Mouse (Mus musculus) hindbrain, embryonic 11.5 days (tissue): Measurements from ENCODE around the gene Ankrd33b. TPM values are rescaled to one million over a fixed set of nuclear protein-coding genes. Genes with fewer than 3 reads are reported as not detected.

Experiments
- ATAC-seq: fragments of 200-750 bp; cut with Nextera tagmentation; 2 replicates; pipeline ENCODE4 v1.8.0; 2017; ENCODE audit warnings: mild to moderate bottlenecking, moderate TSS enrichment, moderate library complexity; ENCODE audit not compliant: low FRiP score
- DNase-seq: peaks from one replicate; pipeline ENCODE4 v3.0.0-alpha.2; 2015; ENCODE audit warnings: low spot score
- H3K27ac ChIP-seq: fragments of 300-500 bp; sonication (generic); 2 replicates; pipeline ENCODE4 v1.5.1; 2014; ENCODE audit warnings: mild to moderate bottlenecking, low read depth, low read length
- H3K27me3 ChIP-seq: fragments of 300-500 bp; sonication (generic); 2 replicates; pipeline ENCODE4 v1.6.1; 2014; ENCODE audit warnings: mild to moderate bottlenecking, low read length, moderate library complexity, mixed read lengths; ENCODE audit not compliant: control insufficient read depth, insufficient read depth
- H3K36me3 ChIP-seq: fragments of 300-500 bp; sonication (generic); 2 replicates; pipeline ENCODE4 v1.6.1; 2014; ENCODE audit warnings: mild to moderate bottlenecking, low read length, moderate library complexity, mixed read lengths; ENCODE audit not compliant: control insufficient read depth, insufficient read depth
- H3K4me1 ChIP-seq: fragments of 300-500 bp; sonication (generic); replicated peaks from 2 replicates; pipeline ENCODE4 v1.6.1; 2014; ENCODE audit warnings: low read length, mixed read lengths; ENCODE audit not compliant: control insufficient read depth, insufficient read depth
- H3K4me2 ChIP-seq: fragments of 300-500 bp; sonication (generic); replicated peaks from 2 replicates; pipeline ENCODE4 v1.6.1; 2014; ENCODE audit warnings: mild to moderate bottlenecking, low read depth, low read length
- H3K4me3 ChIP-seq: fragments of 300-500 bp; sonication (generic); 2 replicates; pipeline ENCODE4 v1.5.1; 2014; ENCODE audit warnings: low read depth, low read length
- H3K9ac ChIP-seq: fragments of 300-500 bp; sonication (generic); 2 replicates; pipeline ENCODE4 v1.6.1; 2014; ENCODE audit warnings: low read depth, low read length
- H3K9me3 ChIP-seq: fragments of 300-500 bp; sonication (generic); 2 replicates; pipeline ENCODE4 v1.6.1; 2016; ENCODE audit warnings: low read length; ENCODE audit not compliant: control insufficient read depth
- WGBS: fragments of 180-500 bp; shearing (Covaris S2); extraction: QIAGEN DNeasy Blood & Tissue Kit; methylation state at CpG from one replicate; pipeline ENCODE4 v1.1.7; 2014; 5-methylcytosine and 5-hydroxymethylcytosine counted together
- polyA plus RNA-seq: library from polyadenylated mRNA; unstranded; fragments of >200 nt; fragmentation: Nextera tagmentation; extraction: Ambion mirVana; gene quantifications from 2 replicates; pipeline ENCODE4 v1.2.1, GENCODE M21; 2014

Ankrd33b gene
- polyA plus RNA-seq, 1 experiment from 2014 or later = 0.31 TPM

DNA sequence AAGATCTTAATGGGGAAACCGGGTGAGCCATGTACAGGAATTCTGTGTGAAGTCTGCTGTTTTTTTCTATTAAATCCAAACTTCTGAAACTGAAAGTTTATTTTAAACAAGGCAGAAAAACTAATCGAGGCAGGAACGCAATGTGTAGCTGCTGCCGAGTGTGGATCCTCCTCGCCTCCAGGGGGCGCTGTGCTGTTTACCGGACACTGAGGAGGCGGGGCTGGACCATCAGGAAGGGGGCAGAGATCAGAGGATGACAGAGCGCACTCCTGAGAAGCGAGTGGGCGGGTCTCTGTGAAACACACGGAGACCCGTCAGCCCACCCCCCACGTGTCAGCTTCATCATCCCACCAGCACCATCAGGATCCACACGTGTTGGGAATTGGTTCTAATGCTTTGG lies 58.0 kb downstream of the Ankrd33b start:
- Histone ChIP-seq H3K27me3 (no peaks in the 10 kb centered on the region), H3K36me3 (no peaks in the 10 kb centered on the region), H3K9ac (no peak overlapping the region), H3K4me3 (no peak overlapping the region), H3K4me2 (no peak overlapping the region), H3K9me3 (no peaks in the 10 kb centered on the region), H3K4me1 (no peaks in the 10 kb centered on the region), H3K27ac (no peak overlapping the region)
- ATAC-seq (no peak), DNase-seq (no peak)
- WGBS = 65% methylated on average over 15 of the region's 15 CpGs

- Histone ChIP-seq H3K27me3 (no peaks in the 10 kb centered on the region), H3K27ac (no peak overlapping the region), H3K4me3 (no peak overlapping the region), H3K9me3 (no peaks in the 10 kb centered on the region), H3K4me2 (no peak overlapping the region), H3K4me1 (no peaks in the 10 kb centered on the region), H3K9ac (no peak overlapping the region), H3K36me3 (no peaks in the 10 kb centered on the region)
- 75% methylated on average over 4 of the region's 4 CpGs for WGBS
- ATAC-seq (no peak), DNase-seq (no peak)
Observed at GRCm38 (mm10) chr15:31306726-31307125, 60.8 kb downstream of the Ankrd33b start.

GRCm38 (mm10) chr15:31305181-31305580 lies 62.3 kb downstream of the Ankrd33b start:
- Histone ChIP-seq H3K36me3 (no peaks in the 10 kb centered on the region), H3K9me3 (no peaks in the 10 kb centered on the region), H3K4me1 (no peaks in the 10 kb centered on the region), H3K4me2 (no peak overlapping the region), H3K9ac (no peak overlapping the region), H3K27ac (no peak overlapping the region), H3K4me3 (no peak overlapping the region), H3K27me3 (no peaks in the 10 kb centered on the region)
- 48% methylated on average over 6 of the region's 6 CpGs for WGBS
- ATAC-seq = no peak
- DNase-seq = no peak

- ATAC-seq (no peak), DNase-seq (no peak)
- 82% methylated on average over 3 of the region's 3 CpGs for WGBS
- Histone ChIP-seq H3K27me3 (no peaks in the 10 kb centered on the region), H3K9me3 (no peaks in the 10 kb centered on the region), H3K4me3 (no peak overlapping the region), H3K27ac (no peak overlapping the region), H3K4me2 (no peak overlapping the region), H3K9ac (no peak overlapping the region), H3K4me1 (no peaks in the 10 kb centered on the region), H3K36me3 (no peaks in the 10 kb centered on the region)
Observed at GRCm38 (mm10) chr15:31304302-31304701, 63.2 kb downstream of the Ankrd33b start.

DNA sequence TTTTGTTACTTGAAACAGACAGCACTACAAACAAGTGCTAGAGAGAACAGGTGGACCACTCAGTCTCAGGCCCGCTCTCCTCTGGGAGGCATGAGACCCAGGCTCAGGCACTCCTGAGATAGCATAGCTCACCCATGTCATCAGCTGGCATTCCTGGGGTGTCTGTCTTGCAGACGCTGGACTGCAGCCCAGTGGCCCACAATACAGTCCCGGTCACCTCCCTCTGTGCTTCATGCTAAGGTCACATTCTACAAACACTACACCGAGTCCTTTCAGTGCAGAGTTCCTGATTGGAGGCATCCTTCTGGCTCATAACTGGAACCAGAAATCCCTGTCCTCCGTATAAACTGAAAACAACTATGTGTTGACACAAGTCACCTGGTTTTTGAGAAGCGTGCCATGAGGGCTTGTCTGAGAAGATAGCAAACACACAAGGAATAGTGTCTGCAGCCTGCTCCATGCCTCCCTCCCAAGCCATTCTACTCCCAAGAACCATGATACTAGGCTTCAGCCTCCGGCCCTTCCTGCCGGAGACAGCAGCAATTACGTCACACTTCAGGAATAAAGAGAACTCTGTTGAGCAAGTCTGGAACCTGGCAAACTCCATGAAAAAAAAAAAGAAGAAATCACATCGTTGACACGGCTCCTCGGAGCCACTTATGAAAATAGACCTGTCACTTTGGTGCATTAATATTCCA lies 65.1 kb downstream of the Ankrd33b start:
- DNase-seq = no peak
- Histone ChIP-seq H3K4me1 (no peaks in the 10 kb centered on the region; the same call in 1 of the 2 replicates), H3K27me3 (peaks cover 8% of the 10 kb centered on the region; the same call in 1 of the 2 replicates), H3K9ac (no peak overlapping the region), H3K4me2 (no peak overlapping the region), H3K9me3 (no peaks in the 10 kb centered on the region), H3K4me3 (no peak overlapping the region), H3K27ac (no peak overlapping the region), H3K36me3 (no peaks in the 10 kb centered on the region)
- no peak for ATAC-seq
- 70% methylated on average over 12 of the region's 12 CpGs for WGBS

DNA sequence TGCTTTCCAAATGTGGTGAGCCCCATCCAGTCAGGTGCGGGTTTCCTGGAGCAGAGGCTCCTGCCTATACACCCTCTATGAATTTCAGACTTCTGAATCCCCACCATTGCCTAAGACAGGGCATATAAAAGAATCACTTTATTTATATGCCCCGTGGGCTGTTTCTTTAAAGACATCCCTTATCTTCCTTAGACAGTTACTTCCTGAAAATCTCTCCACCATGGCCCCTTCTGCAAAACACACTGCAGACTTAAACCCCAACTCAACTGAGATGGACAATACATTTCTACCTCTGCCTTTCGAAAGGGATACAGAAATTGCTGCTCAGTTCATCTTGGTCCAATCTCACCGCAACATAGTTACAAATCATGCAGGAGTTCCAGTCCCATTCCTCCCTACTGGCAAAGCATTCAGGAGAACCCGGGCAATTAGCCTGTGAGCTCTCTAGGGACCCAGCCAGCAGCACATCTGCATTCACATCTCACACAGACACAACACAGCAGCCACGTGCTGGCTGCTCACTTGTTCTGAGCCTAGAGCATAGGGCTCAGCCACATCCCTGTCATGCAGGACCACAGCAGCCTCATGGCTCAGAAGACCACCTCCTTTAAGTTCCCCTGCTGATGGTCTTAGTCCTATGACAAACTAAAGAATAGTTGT lies 68.1 kb downstream of the Ankrd33b start:
- DNase-seq (no peak), ATAC-seq (0 out of 2 replicates have a peak, but pooled peaks have one; percentile 34)
- Histone ChIP-seq H3K9ac (no peak overlapping the region), H3K4me2 (no peak overlapping the region), H3K27ac (no peak overlapping the region), H3K4me1 (no peaks in the 10 kb centered on the region; the same call in 1 of the 2 replicates), H3K36me3 (no peaks in the 10 kb centered on the region), H3K9me3 (no peaks in the 10 kb centered on the region), H3K27me3 (peaks cover 21% of the 10 kb centered on the region; the same call in 1 of the 2 replicates), H3K4me3 (no peak overlapping the region)
- 60% methylated on average over 6 of the region's 6 CpGs for whole genome bisulfite sequencing

- Histone ChIP-seq H3K4me2 (peak overlapping the region; percentile 35), H3K27ac (no peak overlapping the region), H3K36me3 (no peaks in the 10 kb centered on the region), H3K4me1 (no peaks in the 10 kb centered on the region; the same call in 1 of the 2 replicates), H3K9me3 (no peaks in the 10 kb centered on the region), H3K9ac (no peak overlapping the region), H3K27me3 (peaks cover 21% of the 10 kb centered on the region; the same call in 1 of the 2 replicates), H3K4me3 (peak overlapping the region; percentile 21)
- ATAC-seq = 0 out of 2 replicates have a peak, but pooled peaks have one; percentile 3
- WGBS = 17% methylated on average over 13 of the region's 13 CpGs
- DNase-seq = peak; percentile 32
Observed at GRCm38 (mm10) chr15:31297777-31298137, 69.8 kb downstream of the Ankrd33b start.

DNA sequence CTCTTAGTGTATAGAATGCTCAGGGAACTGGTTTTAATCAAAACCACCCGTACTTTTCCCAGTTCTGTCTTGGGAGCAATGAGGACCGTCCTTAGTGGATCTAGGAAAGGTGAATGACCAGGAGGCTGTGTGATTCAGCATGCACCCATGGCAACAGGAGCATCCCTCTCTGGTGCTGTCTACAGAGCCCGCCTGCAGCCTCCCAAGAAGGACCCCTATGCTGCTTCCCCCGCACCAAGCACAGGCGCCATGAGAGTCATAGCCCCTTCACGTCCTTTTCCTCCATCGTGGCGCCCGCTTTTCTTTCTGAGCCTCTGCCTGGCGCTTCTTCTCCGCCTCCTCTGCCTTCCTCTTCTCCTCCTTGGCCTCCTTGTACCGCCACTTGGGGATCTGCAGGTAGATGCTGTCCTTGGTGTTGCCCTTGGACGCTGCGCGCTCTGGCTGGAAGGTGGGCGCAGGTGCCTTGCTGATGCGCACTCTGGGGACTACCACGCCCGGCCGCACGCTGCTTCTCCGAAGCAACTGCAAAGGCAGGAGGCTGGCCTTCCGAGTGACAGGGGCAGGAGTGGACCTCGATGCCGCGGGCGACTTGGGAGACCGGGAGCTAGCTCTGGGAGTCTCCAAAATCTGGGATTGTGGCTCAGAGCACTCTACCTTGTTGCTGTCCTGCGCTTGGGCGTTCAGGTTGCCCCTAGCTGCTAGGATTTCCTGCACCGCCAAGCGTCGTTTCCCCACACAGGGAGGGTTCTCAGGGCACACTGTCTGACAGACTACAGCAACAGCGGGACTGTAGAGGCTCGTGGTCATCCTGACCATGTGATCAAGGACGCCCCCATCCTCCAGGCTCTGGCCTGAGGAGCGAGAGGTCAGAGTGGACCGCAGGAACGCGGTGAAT lies 70.4 kb downstream of the Ankrd33b start:
- no peak overlapping the region for H3K9ac ChIP-seq
- H3K4me1 ChIP-seq = no peaks in the 10 kb centered on the region; the same call in 1 of the 2 replicates
- no peaks in the 10 kb centered on the region for H3K9me3 ChIP-seq
- DNase-seq (peak; percentile 47), ATAC-seq (0 out of 2 replicates have a peak, but pooled peaks have one; percentile 18)
- peak overlapping the region; percentile 21 for H3K4me3 ChIP-seq
- H3K27ac ChIP-seq = no peak overlapping the region
- H3K36me3 ChIP-seq = no peaks in the 10 kb centered on the region
- 8% methylated on average over 40 of the region's 40 CpGs for WGBS
- H3K4me2 ChIP-seq = peak overlapping the region; percentile 35
- H3K27me3 ChIP-seq = peaks cover 21% of the 10 kb centered on the region; the same call in 1 of the 2 replicates
